Mouse (Mus musculus) liver, postnatal 0 days (tissue): Measurements from ENCODE around the gene Vps18.

ENCODE experiments used
- CTCF ChIP-seq: sonication (generic); IDR thresholded peaks from 2 replicates; pipeline ENCODE4 v1.5.1; 2016; ENCODE audit warnings: antibody characterized with exemption, low read depth
- EP300 ChIP-seq: IDR thresholded peaks from 2 replicates; pipeline ENCODE4 v1.6.1; 2016; ENCODE audit warnings: antibody characterized with exemption, low read depth, mild to moderate bottlenecking

- TF ChIP-seq EP300, result no peak
- no peak for TF ChIP-seq CTCF
Observed at GRCm38 (mm10) chr2:119312380-119312958, 23.9 kb downstream of the Vps18 start.
